Mouse (Mus musculus) gastrocnemius, adult 2 months (tissue): Measurements from ENCODE around the gene Tbc1d1. TPM values are rescaled to one million over a fixed set of nuclear protein-coding genes. Genes with fewer than 3 reads are reported as not detected.
A peak's percentile ranks its signal among the peaks of the same experiment; 100 is the strongest.
"Not testable (repeated sequence)": the region's sequence is repeated elsewhere in the genome, so short reads cannot be mapped to it uniquely, and the experiment has no call there.

Experiments used
- DNase-seq: peaks from one replicate; pipeline ENCODE4 v3.0.0; 2022
- H3K27ac ChIP-seq: fragments of 200-600 bp; 2 replicates; pipeline ENCODE4 v1.8.1; 2022; ENCODE audit warnings: mild to moderate bottlenecking
- H3K4me3 ChIP-seq: fragments of 200-600 bp; 2 replicates; pipeline ENCODE4 v1.8.1; 2022; ENCODE audit warnings: mild to moderate bottlenecking, moderate library complexity
- CTCF ChIP-seq: fragments of 200-600 bp; IDR thresholded peaks from 2 replicates; pipeline ENCODE4 v1.8.1; 2022; ENCODE audit warnings: antibody characterized with exemption, mild to moderate bottlenecking, moderate library complexity
- intact Hi-C: fragments of 180-260 bp; cut with DNase I; formaldehyde crosslinking; loops from one replicate; pipeline ENCODE4 v1.15.1; 2025
- total RNA-seq, 2 experiments: library from RNA; stranded (reverse); gene quantifications; 2 replicates each; pipeline ENCODE4 v1.2.3; 2021

Tbc1d1 gene
- total RNA-seq, 2 experiments from 2014 or later, result 46.4 to 46.9 TPM

DNA sequence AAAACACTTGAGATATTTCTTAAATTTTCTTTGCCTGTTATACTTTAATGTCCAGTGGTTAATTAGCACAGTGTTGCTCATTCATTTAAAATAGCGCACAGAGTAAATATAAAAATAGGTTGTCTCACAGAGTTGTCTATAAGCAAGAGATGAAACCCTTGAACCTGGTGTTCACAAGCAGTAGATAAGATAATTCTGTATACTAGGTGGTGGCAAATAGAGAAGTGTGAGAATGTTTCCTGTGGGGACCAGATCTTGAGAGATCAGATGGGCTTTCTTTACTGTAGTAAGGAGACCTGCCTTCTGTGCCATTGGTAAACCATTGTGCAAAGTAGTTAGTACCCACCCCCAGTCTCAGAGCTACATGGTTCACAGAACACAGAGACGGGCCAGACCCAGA is 192.1 kb downstream of the Tbc1d1 start:
- intact Hi-C loops, result no loop called here
- DNase-seq, result no peak
- Histone ChIP-seq H3K27ac (no peak overlapping the region), H3K4me3 (no peak overlapping the region)
- no peak for TF ChIP-seq CTCF

GRCm38 (mm10) chr5:64348780-64349179 is 192.7 kb downstream of the Tbc1d1 start:
- DNase-seq, result peak; percentile 59
- H3K4me3 ChIP-seq, result no peak overlapping the region
- intact Hi-C loops, result no loop called here
- H3K27ac ChIP-seq, result no peak overlapping the region
- TF ChIP-seq CTCF, result no peak

- Histone ChIP-seq H3K27ac (no peak overlapping the region), H3K4me3 (no peak overlapping the region)
- intact Hi-C loops, result no loop called here
- no peak for DNase-seq
- TF ChIP-seq CTCF, result no peak
Measured at GRCm38 (mm10) chr5:64351968-64352367, 195.9 kb downstream of the Tbc1d1 start.

DNA sequence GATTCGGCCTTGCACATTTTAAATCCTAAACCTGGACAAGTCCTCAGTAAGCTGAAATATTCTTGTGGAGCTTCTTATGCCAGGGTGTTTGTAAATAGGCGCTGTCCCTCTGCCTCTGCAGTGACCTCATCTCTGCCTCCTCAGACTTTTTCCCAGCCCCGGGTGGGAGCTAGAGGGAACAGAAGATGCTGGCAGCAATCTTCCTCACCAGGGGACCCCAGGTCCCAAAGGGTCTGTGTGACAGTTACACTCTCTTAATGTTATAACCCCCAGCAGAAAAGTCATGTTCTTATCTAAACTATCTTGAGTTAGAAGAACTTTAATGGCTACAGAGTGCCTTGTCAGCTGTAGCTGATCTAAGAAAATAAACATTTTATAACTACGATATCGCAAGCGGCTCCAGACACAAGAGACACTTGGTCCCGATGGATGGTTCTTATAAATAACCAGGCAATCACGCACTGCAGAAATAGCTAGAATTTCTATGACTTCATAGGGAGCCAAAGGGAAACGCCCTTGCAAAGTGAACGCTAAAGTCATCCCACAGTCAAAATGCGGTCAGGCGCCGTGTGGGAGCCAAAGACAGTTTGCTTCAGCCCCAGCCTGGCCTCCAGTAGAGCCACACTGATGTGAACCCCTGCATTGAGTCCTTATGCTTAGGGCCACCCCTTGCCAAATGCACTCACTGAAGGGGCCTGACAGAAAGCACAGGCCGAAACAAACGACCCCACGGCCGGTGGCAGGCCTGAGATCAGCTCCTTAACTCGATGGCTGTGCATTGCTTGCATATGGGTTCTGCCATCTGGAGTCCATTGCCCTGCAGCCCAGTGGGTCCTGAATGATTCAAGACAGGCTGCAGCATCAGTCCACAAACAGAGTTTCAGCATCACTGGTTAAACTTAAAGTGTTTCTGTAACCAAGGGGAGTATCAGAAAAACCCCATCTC is 202.8 kb downstream of the Tbc1d1 start:
- peak overlapping the region; percentile 80 for H3K27ac ChIP-seq

GRCm38 (mm10) chr5:64360147-64360875 is 204.2 kb downstream of the Tbc1d1 start:
- peak overlapping the region; percentile 80 for H3K27ac ChIP-seq
- intact Hi-C loops, result no loop called here
- H3K4me3 ChIP-seq, result no peak overlapping the region
- TF ChIP-seq CTCF, result no peak
- DNase-seq, result no peak

More for the DNA sequence above, 202.8 kb downstream of the Tbc1d1 start:
- peak; percentile 56 for DNase-seq
- intact Hi-C loops, result no loop called here
- H3K4me3 ChIP-seq, result no peak overlapping the region
- TF ChIP-seq CTCF, result no peak

DNA sequence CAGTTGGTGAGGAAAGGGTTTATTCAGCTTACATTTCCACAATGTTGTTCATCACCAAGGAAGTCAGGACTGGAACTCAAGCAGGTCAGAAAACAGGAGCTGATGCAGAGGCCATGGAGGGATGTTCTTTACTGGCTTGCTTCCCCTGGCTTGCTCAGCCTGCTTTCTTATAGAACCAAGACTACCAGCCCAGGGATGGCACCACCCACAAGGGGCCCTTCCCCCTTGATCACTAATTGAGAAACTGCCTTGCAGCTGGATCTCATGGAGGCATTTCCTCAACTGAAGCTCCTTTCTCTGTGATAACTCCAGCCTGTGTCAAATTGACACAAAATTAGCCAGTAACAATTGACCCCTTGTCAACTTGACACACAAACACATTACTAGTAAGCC is 204.8 kb downstream of the Tbc1d1 start:
- H3K4me3 ChIP-seq, DNase-seq, intact Hi-C loops: not testable (repeated sequence)
- peak overlapping the region; percentile 80 for H3K27ac ChIP-seq

DNA sequence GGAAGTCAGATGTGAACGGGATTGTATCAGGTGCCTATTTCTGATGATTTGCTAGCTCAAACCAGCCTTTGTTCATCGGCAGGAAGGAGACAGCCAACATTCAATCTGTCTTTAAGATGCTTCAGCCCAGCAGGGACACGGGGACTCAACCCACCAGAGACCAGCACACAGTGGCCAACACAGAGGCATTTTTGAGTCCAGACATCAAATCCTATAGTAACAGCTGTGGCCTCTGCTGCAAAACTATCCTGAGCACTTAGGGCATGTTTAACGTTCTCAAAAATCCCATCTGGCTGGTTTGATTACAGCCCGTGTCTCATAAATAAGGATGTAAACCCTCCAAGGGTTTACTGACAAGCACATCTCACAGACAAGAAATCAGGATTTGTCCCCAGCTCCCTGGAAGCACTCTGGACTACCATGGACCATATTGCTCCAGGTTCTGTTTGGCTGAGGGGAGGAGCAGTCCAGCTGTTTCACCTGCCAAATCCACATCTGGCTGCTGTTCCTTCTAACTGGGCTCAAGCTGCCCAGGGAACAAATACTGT is 207.8 kb downstream of the Tbc1d1 start:
- Histone ChIP-seq H3K4me3 (no peak overlapping the region), H3K27ac (peak overlapping the region; percentile 83)
- intact Hi-C loops, result no loop called here
- no peak for DNase-seq
- no peak for TF ChIP-seq CTCF

GRCm38 (mm10) chr5:64364432-64365125 is 208.5 kb downstream of the Tbc1d1 start:
- DNase-seq, result peak; percentile 70
- TF ChIP-seq CTCF, result no peak
- peak overlapping the region; percentile 3; the same call in 1 of the 2 replicates for H3K4me3 ChIP-seq
- H3K27ac ChIP-seq, result peak overlapping the region; percentile 83
- intact Hi-C loops, result loop anchor here (5.0 kb wide), 1 partner anchor 72 kb away; no protein-coding TSS in a partner anchor

GRCm38 (mm10) chr5:64365187-64366066 is 209.3 kb downstream of the Tbc1d1 start:
- H3K4me3 ChIP-seq, result no peak overlapping the region
- no peak for TF ChIP-seq CTCF
- H3K27ac ChIP-seq, result peak overlapping the region; percentile 83
- intact Hi-C loops, result loop anchor here (5.0 kb wide), 1 partner anchor 73 kb away; no protein-coding TSS in a partner anchor
- DNase-seq, result no peak

DNA sequence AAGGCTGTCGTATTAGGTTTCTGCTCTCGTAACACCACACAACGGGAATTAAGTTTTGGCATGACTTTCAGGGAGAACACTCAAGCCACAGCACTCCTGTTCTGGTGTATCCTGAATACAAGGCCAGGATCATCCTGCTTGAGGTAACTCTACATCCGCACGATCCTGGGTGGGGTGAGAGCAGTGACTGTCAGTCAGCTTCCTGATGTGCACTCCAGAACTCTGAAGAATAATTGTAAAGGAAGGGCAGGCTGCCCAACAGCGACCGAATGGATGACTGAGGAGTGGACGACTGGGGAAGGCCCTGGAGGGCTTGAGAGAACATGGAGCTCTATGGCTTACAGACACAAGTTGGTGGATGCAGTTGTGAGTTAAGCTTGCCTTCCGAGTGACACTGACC is 210.0 kb downstream of the Tbc1d1 start:
- Histone ChIP-seq H3K4me3 (no peak overlapping the region), H3K27ac (peak overlapping the region; percentile 83)
- TF ChIP-seq CTCF, result no peak
- DNase-seq, result no peak
- intact Hi-C loops, result loop anchor here (5.0 kb wide), 1 partner anchor 74 kb away; no protein-coding TSS in a partner anchor

GRCm38 (mm10) chr5:64367426-64367825 is 211.3 kb downstream of the Tbc1d1 start:
- DNase-seq, result peak; percentile 85
- H3K4me3 ChIP-seq, result peak overlapping the region; percentile 6; the same call in 1 of the 2 replicates
- H3K27ac ChIP-seq, result peak overlapping the region; percentile 83
- intact Hi-C loops, result loop anchor here (5.0 kb wide), 1 partner anchor 75 kb away; no protein-coding TSS in a partner anchor
- TF ChIP-seq CTCF, result no peak
